Comparison of ENCODE assay signal across 8 mouse cellular contexts in the genomic region with DNA sequence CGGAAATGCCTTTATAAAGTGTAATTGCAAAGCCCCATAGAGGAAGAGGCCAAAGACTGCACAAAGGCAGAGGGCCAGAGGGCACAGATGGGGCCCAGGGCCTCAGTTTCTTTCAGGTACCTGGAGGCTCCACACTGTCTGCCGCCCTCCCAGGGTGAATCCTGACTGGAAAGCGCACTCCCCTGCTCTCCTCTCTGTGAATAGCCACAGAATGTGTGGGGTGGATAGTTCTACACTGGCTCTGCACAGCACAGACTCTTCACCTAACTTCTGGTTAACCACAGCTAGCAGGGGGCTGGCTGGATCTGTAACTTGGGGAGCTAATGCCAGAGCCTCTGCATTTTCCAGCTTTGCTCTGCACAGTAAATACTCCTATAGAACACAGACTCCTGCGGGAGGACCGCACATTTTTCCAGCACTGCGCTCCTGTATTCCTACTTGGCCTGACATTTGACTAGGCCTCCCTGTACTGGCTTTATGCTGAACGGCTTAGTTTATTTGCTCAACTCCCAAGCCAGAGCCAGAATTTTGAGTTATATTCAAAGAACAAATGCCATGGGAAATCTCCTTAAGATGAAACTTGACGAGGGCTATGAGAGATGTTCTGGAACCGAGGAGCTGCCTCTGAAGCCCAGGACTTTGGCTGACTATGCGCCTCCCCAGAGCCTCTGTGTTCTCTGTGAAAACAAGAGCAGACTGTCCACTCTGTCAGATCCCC. TPM values are rescaled to one million over a fixed set of nuclear protein-coding genes. Genes with fewer than 3 reads are reported as not detected.
DNase-seq lines count a peak whose midpoint lies in the region; ATAC-seq lines count a peak whose summit lies in the region.

No protein-coding gene starts in this region.

- WGBS in forebrain, embryonic 13.5 days: 57% methylated on average over 10 of the region's 10 CpGs
- 47% methylated on average over 10 of the region's 10 CpGs for WGBS in hindbrain, embryonic 11.5 days
- WGBS in midbrain, embryonic 15.5 days: 53% methylated on average over 10 of the region's 10 CpGs

- H3K4me3 ChIP-seq in forebrain, embryonic 13.5 days: no peak overlapping the region
- H3K4me3 ChIP-seq in hindbrain, embryonic 11.5 days (ENCODE audit: low read depth, low read length): no peak overlapping the region
- H3K4me3 ChIP-seq in midbrain, embryonic 15.5 days: no peak overlapping the region

- no peak overlapping the region for H3K27ac ChIP-seq in forebrain, embryonic 13.5 days
- peak overlapping the region; percentile 59; the same call in 1 of the 2 replicates for H3K27ac ChIP-seq in hindbrain, embryonic 11.5 days (ENCODE audit: low read depth, low read length)
- H3K27ac ChIP-seq in midbrain, embryonic 15.5 days: 0 out of 2 replicates have a peak overlapping the region, but pooled peaks have one; percentile 9

- H3K36me3 ChIP-seq in forebrain, embryonic 13.5 days (ENCODE audit: poor library complexity, severe bottlenecking): no peaks in the 10 kb centered on the region
- no peaks in the 10 kb centered on the region for H3K36me3 ChIP-seq in hindbrain, embryonic 11.5 days (ENCODE audit: control insufficient read depth, insufficient read depth, low read length)
- H3K36me3 ChIP-seq in midbrain, embryonic 15.5 days (replicated peaks): no peaks in the 10 kb centered on the region

- intact Hi-C loops in heart, postnatal 25 days (cut with DNase I): no loop called here

- H3K4me1 ChIP-seq in forebrain, embryonic 13.5 days: peaks cover 6% of the 10 kb centered on the region
- peaks cover 5% of the 10 kb centered on the region for H3K4me1 ChIP-seq in hindbrain, embryonic 11.5 days (replicated peaks; ENCODE audit: control insufficient read depth, insufficient read depth, low read length)
- peaks cover 11% of the 10 kb centered on the region for H3K4me1 ChIP-seq in midbrain, embryonic 15.5 days

- H3K9me3 ChIP-seq in forebrain, embryonic 13.5 days (replicated peaks): no peaks in the 10 kb centered on the region
- no peaks in the 10 kb centered on the region for H3K9me3 ChIP-seq in hindbrain, embryonic 11.5 days (ENCODE audit: control insufficient read depth, low read length)
- no peaks in the 10 kb centered on the region for H3K9me3 ChIP-seq in midbrain, embryonic 15.5 days

- no peak overlapping the region for H3K4me2 ChIP-seq in forebrain, embryonic 13.5 days
- no peak overlapping the region for H3K4me2 ChIP-seq in hindbrain, embryonic 11.5 days (replicated peaks; ENCODE audit: low read depth, low read length)
- no peak overlapping the region for H3K4me2 ChIP-seq in midbrain, embryonic 15.5 days

- 0 out of 2 replicates have a peak, but pooled peaks cover 3% of the 10 kb centered on the region for H3K27me3 ChIP-seq in forebrain, embryonic 13.5 days
- H3K27me3 ChIP-seq in hindbrain, embryonic 11.5 days (ENCODE audit: control insufficient read depth, insufficient read depth, low read length): no peaks in the 10 kb centered on the region
- H3K27me3 ChIP-seq in midbrain, embryonic 15.5 days (replicated peaks): no peaks in the 10 kb centered on the region

- 0 out of 2 replicates have a peak overlapping the region, but pooled peaks have one; percentile 34 for H3K9ac ChIP-seq in forebrain, embryonic 13.5 days
- 0 out of 2 replicates have a peak overlapping the region, but pooled peaks have one; percentile 24 for H3K9ac ChIP-seq in hindbrain, embryonic 11.5 days (ENCODE audit: low read depth, low read length)
- H3K9ac ChIP-seq in midbrain, embryonic 15.5 days: no peak overlapping the region

- ATAC-seq in forebrain, embryonic 13.5 days: no peak
- peak; percentile 50; the same call in 1 of the 2 replicates for ATAC-seq in hindbrain, embryonic 11.5 days (ENCODE audit: low FRiP score)
- 0 out of 2 replicates have a peak, but pooled peaks have one; percentile 19 for ATAC-seq in midbrain, embryonic 15.5 days (replicated peaks)
- ATAC-seq in cerebellum, adult (ENCODE audit: insufficient number of reproducible peaks, low FRiP score, low TSS enrichment): no peak

- peak; percentile 95 for DNase-seq in heart, adult 11 months
- DNase-seq in heart, postnatal 25 days (ENCODE audit: low spot score): no peak
- no peak for DNase-seq in hindbrain, embryonic 11.5 days (ENCODE audit: low spot score)
- DNase-seq in cerebellum, adult 18-20 months: no peak
- no peak for DNase-seq in yolk sac, embryonic 10.5 days (ENCODE audit: low spot score)

RNA-seq across cellular contexts. Expression of a gene that starts 18.8 kb away (rescaled TPM):
- total RNA-seq in heart, postnatal 25 days (2021): 1 to 10 TPM; 2.5 TPM
- 6.2 and 7.4 TPM in 2 replicates for polyA plus RNA-seq in forebrain, embryonic 13.5 days (2015; fragmentation: Nextera tagmentation; extraction: Ambion mirVana)
- 8.3 and 14.3 TPM in 2 replicates for polyA plus RNA-seq in hindbrain, embryonic 11.5 days (2014; fragmentation: Nextera tagmentation; extraction: Ambion mirVana)
- polyA plus RNA-seq in midbrain, embryonic 15.5 days (2015; fragmentation: Nextera tagmentation; extraction: Ambion mirVana): 20.4 and 21.1 TPM in 2 replicates

Comparison
In these comparisons a context has a peak if more than half of its experiments do, and no peak if none do; other contexts are left out.
1. ATAC-seq: peak in hindbrain, embryonic 11.5 days (single experiment) and midbrain, embryonic 15.5 days (single experiment); none in forebrain, embryonic 13.5 days (single experiment) and cerebellum, adult (single experiment).